Mouse (Mus musculus) E14TG2a.4 (cell line): ENCODE measurements around the gene Ano6.

ENCODE experiments used
- H3K27me3 ChIP-seq: 2 replicates; pipeline ENCODE4 v1.6.1; 2014; ENCODE audit warnings: low read length, control low read depth; ENCODE audit not compliant: insufficient read depth
- H3K36me3 ChIP-seq: 2 replicates; pipeline ENCODE4 v1.6.1; 2014; ENCODE audit warnings: low read length, control low read depth; ENCODE audit not compliant: insufficient read depth
- H3K4me1 ChIP-seq: replicated peaks from 2 replicates; pipeline ENCODE4 v1.6.1; 2014; ENCODE audit warnings: low read depth, low read length, control low read depth
- H3K4me3 ChIP-seq: replicated peaks from 2 replicates; pipeline ENCODE4 v1.5.1; 2014; ENCODE audit warnings: mild to moderate bottlenecking, low read length
- H3K9me3 ChIP-seq: 2 replicates; pipeline ENCODE4 v1.6.1; 2014; ENCODE audit warnings: low read length, control low read depth
- CTCF ChIP-seq: conservative IDR thresholded peaks from 2 replicates; pipeline ENCODE4 v1.5.1; 2014; ENCODE audit warnings: low read length
- NANOG ChIP-seq: IDR thresholded peaks from 2 replicates; pipeline ENCODE4 v1.6.1; 2014; ENCODE audit warnings: borderline replicate concordance, low read length, mixed read lengths
- POU5F1 ChIP-seq: IDR thresholded peaks from 2 replicates; pipeline ENCODE4 v1.6.1; 2014; ENCODE audit warnings: low read length, borderline replicate concordance

Ano6 gene

DNA sequence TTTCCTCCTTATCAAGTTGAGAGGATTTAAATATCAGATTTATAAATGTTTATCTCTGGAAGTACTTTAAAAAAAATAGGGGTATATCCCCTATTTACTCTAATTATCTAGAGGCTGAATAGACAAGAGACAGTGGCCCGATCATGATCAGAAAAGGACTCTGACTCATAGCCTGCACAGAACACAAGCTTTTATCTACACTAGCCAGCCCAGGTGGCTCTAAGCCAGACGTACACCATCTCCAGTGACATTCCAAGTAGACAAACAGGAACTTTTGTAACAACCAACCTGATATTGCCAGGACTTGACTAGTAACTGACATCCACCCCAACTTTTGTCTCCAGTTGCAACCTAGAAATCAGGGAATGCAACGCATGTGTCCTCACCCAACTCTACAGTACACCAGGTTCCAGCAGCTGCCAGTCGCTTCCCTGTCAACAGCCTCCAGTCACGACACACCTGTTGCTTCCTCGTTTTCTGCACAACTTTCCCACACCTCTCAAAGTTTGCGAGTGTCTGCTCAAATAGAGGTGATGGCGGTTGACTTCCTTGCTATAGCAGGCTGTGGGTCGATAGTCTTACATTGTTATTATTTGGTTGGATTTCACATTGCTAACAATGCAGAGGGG lies 199.0 kb downstream of the Ano6 start:
- Histone ChIP-seq H3K36me3 (no peaks in the 10 kb centered on the region), H3K4me3 (no peak overlapping the region), H3K9me3 (no peaks in the 10 kb centered on the region), H3K27me3 (no peaks in the 10 kb centered on the region), H3K4me1 (no peaks in the 10 kb centered on the region)
- no peak for TF ChIP-seq NANOG
- TF ChIP-seq CTCF, result no peak
- TF ChIP-seq POU5F1, result no peak

DNA sequence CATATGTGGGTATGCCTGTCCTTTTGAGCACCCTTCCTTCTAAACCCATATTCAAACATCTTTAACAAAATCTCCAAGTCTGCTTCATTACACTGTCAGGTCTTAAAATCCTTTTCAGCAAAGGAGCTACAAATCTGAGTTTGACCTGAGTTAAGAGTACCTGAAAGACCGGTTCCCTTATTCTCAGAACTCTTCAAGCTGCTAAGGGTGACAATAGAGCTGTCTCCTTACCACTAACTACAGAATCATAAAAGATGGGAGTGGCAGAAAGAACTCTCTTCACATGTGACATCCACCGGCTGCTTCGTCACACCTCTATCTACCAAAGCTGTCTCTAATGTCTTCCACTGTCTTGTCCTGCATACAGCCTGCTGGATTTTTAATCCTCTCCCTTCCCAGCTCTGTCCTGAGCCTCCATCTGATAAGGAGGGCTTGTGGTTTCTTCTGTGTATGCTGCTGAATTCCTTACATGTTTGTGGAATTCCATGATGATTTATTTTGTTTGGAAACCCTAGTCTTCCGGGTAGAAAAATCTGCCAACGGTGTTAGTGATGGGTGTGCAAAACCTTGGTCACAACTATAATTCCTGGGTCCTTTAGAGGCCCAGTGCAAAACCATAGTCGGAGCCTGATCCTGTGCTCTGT lies 212.4 kb downstream of the Ano6 start:
- no peaks in the 10 kb centered on the region for H3K9me3 ChIP-seq
- no peaks in the 10 kb centered on the region for H3K27me3 ChIP-seq
- no peak overlapping the region for H3K4me3 ChIP-seq

DNA sequence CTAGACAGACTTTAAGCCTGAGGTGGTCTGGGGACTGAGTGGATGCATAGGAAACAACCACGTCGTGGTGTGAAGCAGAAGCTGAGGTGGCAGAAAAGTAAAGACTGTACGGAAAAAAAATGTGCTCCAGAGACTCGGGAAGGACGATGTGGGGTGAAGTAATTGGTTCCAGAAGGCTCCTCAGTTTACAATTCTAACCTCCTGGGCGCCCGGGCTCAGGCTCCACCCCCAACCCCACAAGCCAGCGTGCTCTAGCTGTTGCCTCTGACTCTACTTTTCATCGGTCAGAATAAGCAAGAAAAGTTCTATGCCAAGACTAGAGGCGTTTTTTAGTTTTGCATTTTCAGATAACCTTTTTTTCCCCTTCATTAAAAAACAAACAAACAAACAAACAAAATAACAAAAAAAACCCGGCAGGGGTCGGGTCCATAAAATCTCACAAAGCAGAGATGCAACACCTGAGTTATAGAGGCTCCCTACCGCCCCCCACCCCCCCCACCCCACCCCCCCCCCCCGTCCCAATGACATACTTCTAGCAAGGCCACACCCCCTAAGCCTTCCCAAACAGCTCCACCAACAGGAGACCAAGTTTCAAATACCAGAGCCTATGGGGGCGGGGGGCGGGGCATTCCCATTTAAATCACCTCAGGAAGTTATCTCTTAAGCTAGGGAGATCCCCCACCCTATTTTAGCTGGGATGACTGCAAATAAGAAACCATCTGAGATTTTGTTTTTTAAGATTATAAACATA lies 221.2 kb downstream of the Ano6 start:
- no peaks in the 10 kb centered on the region for H3K36me3 ChIP-seq
- H3K4me1 ChIP-seq, result 0 out of 2 replicates have a peak, but pooled peaks cover 2% of the 10 kb centered on the region
- no peak overlapping the region for H3K4me3 ChIP-seq
- H3K9me3 ChIP-seq, result peaks cover 6% of the 10 kb centered on the region
- no peaks in the 10 kb centered on the region for H3K27me3 ChIP-seq
- TF ChIP-seq NANOG (no peak), POU5F1 (no peak), CTCF (no peak)

More for the DNA sequence above, 212.4 kb downstream of the Ano6 start:
- no peak for TF ChIP-seq POU5F1
- TF ChIP-seq CTCF, result no peak
- H3K36me3 ChIP-seq, result no peaks in the 10 kb centered on the region
- peaks cover 4% of the 10 kb centered on the region; the same call in 1 of the 2 replicates for H3K4me1 ChIP-seq

DNA sequence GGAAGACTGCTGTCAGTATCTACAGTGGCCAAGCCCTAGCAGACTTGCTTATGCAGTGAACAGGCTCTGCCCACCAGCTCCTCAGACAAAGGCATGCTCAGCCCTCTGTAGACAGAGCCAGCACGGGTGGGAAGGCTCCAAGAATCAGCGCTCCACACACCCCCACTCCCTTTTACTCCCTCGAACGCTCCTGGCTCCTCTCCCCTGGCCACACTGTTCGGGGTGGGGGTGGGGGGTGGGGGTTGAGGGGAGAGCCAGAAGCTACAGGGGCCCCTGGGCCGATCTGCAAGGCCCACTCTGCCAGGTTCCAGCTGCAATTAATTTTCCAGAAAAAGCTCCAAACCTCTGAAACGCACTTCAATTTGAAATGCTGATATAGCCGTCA lies 221.7 kb downstream of the Ano6 start:
- H3K9me3 ChIP-seq, result peaks cover 9% of the 10 kb centered on the region
- TF ChIP-seq POU5F1 (no peak), NANOG (no peak), CTCF (no peak)
- H3K4me3 ChIP-seq, result no peak overlapping the region
- H3K36me3 ChIP-seq, result no peaks in the 10 kb centered on the region
- 0 out of 2 replicates have a peak, but pooled peaks cover 2% of the 10 kb centered on the region for H3K4me1 ChIP-seq
- no peaks in the 10 kb centered on the region for H3K27me3 ChIP-seq

DNA sequence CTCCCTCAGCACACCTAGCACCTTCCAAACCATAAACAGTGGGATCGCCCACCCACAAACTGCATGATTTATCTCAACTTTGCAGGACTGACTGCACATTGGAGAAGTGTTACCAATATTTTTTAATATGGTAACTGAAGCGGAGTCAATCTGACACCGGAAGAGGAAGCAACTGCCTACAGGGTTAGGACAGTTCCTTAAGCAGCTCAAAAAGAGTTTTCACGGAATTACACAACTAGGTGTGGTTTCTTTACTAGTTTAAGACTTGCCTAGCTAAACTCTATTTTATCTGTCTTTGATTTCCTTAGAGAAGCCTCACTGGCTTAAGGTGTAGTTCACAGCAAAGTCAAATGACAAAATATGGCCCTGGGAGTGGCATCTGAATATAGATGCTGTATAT lies 223.9 kb downstream of the Ano6 start:
- Histone ChIP-seq H3K4me1 (no peaks in the 10 kb centered on the region), H3K9me3 (peaks cover 12% of the 10 kb centered on the region), H3K36me3 (no peaks in the 10 kb centered on the region), H3K27me3 (no peaks in the 10 kb centered on the region), H3K4me3 (no peak overlapping the region)
- TF ChIP-seq POU5F1 (no peak), CTCF (no peak), NANOG (no peak)

DNA sequence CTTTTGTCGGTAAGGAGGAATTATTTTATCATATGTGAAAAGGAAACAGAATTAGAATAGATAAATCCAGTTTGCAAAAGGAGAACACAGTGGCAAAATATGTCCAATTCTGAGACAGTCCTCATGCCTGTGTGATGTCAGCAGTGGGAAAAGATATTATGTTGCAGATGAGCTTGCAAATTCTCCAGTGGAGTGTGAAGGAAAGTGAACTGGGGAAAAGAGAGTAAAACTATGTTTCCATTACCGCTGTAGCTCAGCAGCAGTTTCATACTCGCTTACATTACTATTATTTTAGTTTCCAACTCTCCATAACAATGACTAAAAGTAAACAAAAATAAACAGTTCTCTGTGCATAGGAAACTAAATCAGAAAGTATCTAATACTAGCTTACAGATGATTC lies 229.8 kb downstream of the Ano6 start:
- Histone ChIP-seq H3K4me1 (no peaks in the 10 kb centered on the region; the same call in 1 of the 2 replicates), H3K27me3 (no peaks in the 10 kb centered on the region)
- TF ChIP-seq CTCF (no peak), NANOG (no peak), POU5F1 (no peak)

DNA sequence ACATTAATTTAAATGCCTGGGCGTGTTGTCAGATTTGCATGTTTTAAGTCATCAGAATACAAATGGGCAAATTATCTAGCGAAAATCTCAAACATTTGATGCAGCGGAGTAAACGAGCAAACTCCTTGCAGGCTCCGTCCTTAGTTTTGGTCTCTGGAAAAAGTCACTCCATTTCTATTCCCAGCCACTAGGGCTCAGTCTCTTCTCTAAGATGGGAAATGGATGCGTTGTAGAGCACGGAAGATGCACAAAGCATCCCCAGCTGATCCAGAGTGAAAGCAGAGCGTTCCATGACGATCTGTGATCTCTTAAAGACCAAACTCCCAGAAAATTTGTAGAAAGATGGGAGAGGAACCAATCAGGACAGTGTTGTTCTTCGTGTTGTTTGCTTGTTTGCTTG lies 230.9 kb downstream of the Ano6 start:
- TF ChIP-seq POU5F1, result no peak
- TF ChIP-seq NANOG, result no peak
- no peak for TF ChIP-seq CTCF
- Histone ChIP-seq H3K36me3 (no peaks in the 10 kb centered on the region), H3K4me1 (no peaks in the 10 kb centered on the region; the same call in 1 of the 2 replicates), H3K9me3 (peaks cover 13% of the 10 kb centered on the region), H3K27me3 (no peaks in the 10 kb centered on the region), H3K4me3 (no peak overlapping the region)

More for the DNA sequence above, 229.8 kb downstream of the Ano6 start:
- H3K9me3 ChIP-seq, result peaks cover 13% of the 10 kb centered on the region
- no peaks in the 10 kb centered on the region for H3K36me3 ChIP-seq
- H3K4me3 ChIP-seq, result no peak overlapping the region
